Mouse (Mus musculus) kidney, postnatal 36 days (tissue): ENCODE data around the gene Col8a1.

Experiments
- DNase-seq, 2 experiments: peaks; one replicate each; pipeline ENCODE4 v3.0.0; 2021 to 2022; ENCODE audit warnings: mixed read lengths in 2 of 2

The Col8a1 gene

GRCm38 (mm10) chr16:57754526-57755125, at the start of gene Col8a1:
Gene Col8a1, minus strand, starts transcription at chr16:57754737.
- peak in 1 of 2 experiments; percentile 38 for DNase-seq

GRCm38 (mm10) chr16:57801886-57802285, 47.3 kb upstream of the Col8a1 start:
- no peak for DNase-seq

- DNase-seq: peak in 1 of 2 experiments; percentile 10
These were observed 41.8 kb upstream of the Col8a1 start for GRCm38 (mm10) chr16:57796321-57796720.

GRCm38 (mm10) chr16:57779011-57779410, 24.5 kb upstream of the Col8a1 start:
- no peak for DNase-seq

- DNase-seq: no peak
These were observed 11.1 kb upstream of the Col8a1 start for GRCm38 (mm10) chr16:57765615-57766014.

GRCm38 (mm10) chr16:57759862-57760261, 5.3 kb upstream of the Col8a1 start:
- no peak for DNase-seq

- no peak for DNase-seq
These were observed 1.2 kb upstream of the Col8a1 start for GRCm38 (mm10) chr16:57755708-57756107.

GRCm38 (mm10) chr16:57755241-57755640, 704 bp upstream of the Col8a1 start:
- DNase-seq: peak; percentile 19 to 27

- peak; percentile 47 to 57 for DNase-seq
These were observed 827 bp downstream of the Col8a1 start for GRCm38 (mm10) chr16:57753539-57754280.

GRCm38 (mm10) chr16:57750549-57750948, 4.0 kb downstream of the Col8a1 start:
- DNase-seq: no peak

GRCm38 (mm10) chr16:57748093-57748492, 6.4 kb downstream of the Col8a1 start:
- no peak for DNase-seq

- no peak for DNase-seq
These were observed 7.0 kb downstream of the Col8a1 start for GRCm38 (mm10) chr16:57747357-57748056.

GRCm38 (mm10) chr16:57740169-57740568, 14.4 kb downstream of the Col8a1 start:
- DNase-seq: no peak

GRCm38 (mm10) chr16:57734942-57735341, 19.6 kb downstream of the Col8a1 start:
- no peak for DNase-seq

GRCm38 (mm10) chr16:57733545-57733944, 21.0 kb downstream of the Col8a1 start:
- DNase-seq: no peak

- DNase-seq: no peak
These were observed 21.4 kb downstream of the Col8a1 start for GRCm38 (mm10) chr16:57733139-57733538.

- DNase-seq: peak in 1 of 2 experiments; percentile 17
These were observed 29.6 kb downstream of the Col8a1 start for GRCm38 (mm10) chr16:57724978-57725377.

- DNase-seq: peak; percentile 18 to 42
These were observed 35.6 kb downstream of the Col8a1 start for GRCm38 (mm10) chr16:57718982-57719381.

GRCm38 (mm10) chr16:57698733-57699132, 55.8 kb downstream of the Col8a1 start:
- DNase-seq: no peak

GRCm38 (mm10) chr16:57694694-57695093, 59.8 kb downstream of the Col8a1 start:
- DNase-seq: no peak

- DNase-seq: no peak
These were observed 60.5 kb downstream of the Col8a1 start for GRCm38 (mm10) chr16:57693906-57694522.

GRCm38 (mm10) chr16:57685790-57686399, 68.6 kb downstream of the Col8a1 start:
- no peak for DNase-seq

GRCm38 (mm10) chr16:57672251-57672650, 82.3 kb downstream of the Col8a1 start:
- DNase-seq: no peak
